Mouse (Mus musculus) kidney, adult 2 months (tissue): Measurements from ENCODE around the gene Bcl9.

Experiments
- CTCF ChIP-seq: fragments of 200-500 bp; conservative IDR thresholded peaks from 2 replicates; pipeline ENCODE4 v1.5.1; 2011; ENCODE audit warnings: low read depth, mild to moderate bottlenecking, control low read depth, low read length, moderate library complexity, mixed read lengths; ENCODE audit not compliant: insufficient read depth, insufficient read length
- POLR2A ChIP-seq: fragments of 200-500 bp; IDR thresholded peaks from one replicate; pipeline ENCODE4 v1.6.1; 2011; ENCODE audit warnings: low read depth, low read length, control low read depth

GRCm38 (mm10) chr3:97211177-97211576 lies 86.5 kb downstream of the Bcl9 start:
- TF ChIP-seq POLR2A (no peak), CTCF (no peak)
